Mouse (Mus musculus): Measurements from ENCODE around the gene Frmd4b. TPM values are rescaled to one million over a fixed set of nuclear protein-coding genes. Genes with fewer than 3 reads are reported as not detected.

Frmd4b gene
- polyA plus RNA-seq, 1 experiment from 2014 or later, result 13.7 TPM

- H3K9me3 ChIP-seq (ENCODE audit: control insufficient read depth, low read length), result no peaks in the 10 kb centered on the region
- no peaks in the 10 kb centered on the region for H3K27me3 ChIP-seq (ENCODE audit: control insufficient read depth, insufficient read depth, low read length)
- no peaks in the 10 kb centered on the region for H3K36me3 ChIP-seq (ENCODE audit: control insufficient read depth, insufficient read depth, low read length)
- H3K9ac ChIP-seq (ENCODE audit: low read depth, low read length), result no peak overlapping the region
- ATAC-seq (ENCODE audit: low FRiP score, low TSS enrichment), result no peak
- H3K4me1 ChIP-seq (ENCODE audit: control insufficient read depth, insufficient read depth, low read length), result peaks cover 7% of the 10 kb centered on the region
- WGBS, result 46% methylated on average over 4 of the region's 4 CpGs
- no peak overlapping the region for H3K4me3 ChIP-seq (ENCODE audit: low read length)
- H3K4me2 ChIP-seq (replicated peaks; ENCODE audit: low read depth, low read length), result no peak overlapping the region
- no peak overlapping the region for H3K27ac ChIP-seq (ENCODE audit: low read depth, low read length)
Observed at GRCm38 (mm10) chr6:97275760-97276159, 341.6 kb downstream of the Frmd4b start.

GRCm38 (mm10) chr6:97273777-97274176 is 343.6 kb downstream of the Frmd4b start:
- Histone ChIP-seq H3K9me3 (ENCODE audit: control insufficient read depth, low read length) (no peaks in the 10 kb centered on the region), H3K4me1 (ENCODE audit: control insufficient read depth, insufficient read depth, low read length) (peaks cover 7% of the 10 kb centered on the region), H3K4me2 (replicated peaks; ENCODE audit: low read depth, low read length) (no peak overlapping the region), H3K9ac (ENCODE audit: low read depth, low read length) (no peak overlapping the region), H3K36me3 (ENCODE audit: control insufficient read depth, insufficient read depth, low read length) (no peaks in the 10 kb centered on the region), H3K4me3 (ENCODE audit: low read length) (no peak overlapping the region), H3K27me3 (ENCODE audit: control insufficient read depth, insufficient read depth, low read length) (no peaks in the 10 kb centered on the region), H3K27ac (ENCODE audit: low read depth, low read length) (no peak overlapping the region)
- WGBS, result 82% methylated on average over 3 of the region's 3 CpGs
- ATAC-seq (ENCODE audit: low FRiP score, low TSS enrichment), result no peak

GRCm38 (mm10) chr6:97273058-97273710 is 344.2 kb downstream of the Frmd4b start:
- Histone ChIP-seq H3K27me3 (ENCODE audit: control insufficient read depth, insufficient read depth, low read length) (no peaks in the 10 kb centered on the region), H3K4me2 (replicated peaks; ENCODE audit: low read depth, low read length) (no peak overlapping the region), H3K9me3 (ENCODE audit: control insufficient read depth, low read length) (no peaks in the 10 kb centered on the region), H3K27ac (ENCODE audit: low read depth, low read length) (no peak overlapping the region), H3K36me3 (ENCODE audit: control insufficient read depth, insufficient read depth, low read length) (no peaks in the 10 kb centered on the region), H3K4me3 (ENCODE audit: low read length) (no peak overlapping the region), H3K4me1 (ENCODE audit: control insufficient read depth, insufficient read depth, low read length) (peaks cover 2% of the 10 kb centered on the region; the same call in 1 of the 2 replicates), H3K9ac (ENCODE audit: low read depth, low read length) (no peak overlapping the region)
- ATAC-seq (ENCODE audit: low FRiP score, low TSS enrichment), result no peak
- WGBS, result 75% methylated on average over 16 of the region's 16 CpGs

GRCm38 (mm10) chr6:97272349-97272748 is 345.0 kb downstream of the Frmd4b start:
- no peak for ATAC-seq (ENCODE audit: low FRiP score, low TSS enrichment)
- H3K27ac ChIP-seq (ENCODE audit: low read depth, low read length), result no peak overlapping the region
- H3K4me2 ChIP-seq (replicated peaks; ENCODE audit: low read depth, low read length), result no peak overlapping the region
- no peak overlapping the region for H3K4me3 ChIP-seq (ENCODE audit: low read length)
- H3K4me1 ChIP-seq (ENCODE audit: control insufficient read depth, insufficient read depth, low read length), result no peaks in the 10 kb centered on the region
- no peaks in the 10 kb centered on the region for H3K36me3 ChIP-seq (ENCODE audit: control insufficient read depth, insufficient read depth, low read length)
- WGBS, result 71% methylated on average over 2 of the region's 2 CpGs
- no peaks in the 10 kb centered on the region for H3K27me3 ChIP-seq (ENCODE audit: control insufficient read depth, insufficient read depth, low read length)
- H3K9ac ChIP-seq (ENCODE audit: low read depth, low read length), result no peak overlapping the region
- no peaks in the 10 kb centered on the region for H3K9me3 ChIP-seq (ENCODE audit: control insufficient read depth, low read length)

GRCm38 (mm10) chr6:97269596-97269995 is 347.7 kb downstream of the Frmd4b start:
- no peak overlapping the region for H3K9ac ChIP-seq (ENCODE audit: low read depth, low read length)
- H3K4me1 ChIP-seq (ENCODE audit: control insufficient read depth, insufficient read depth, low read length), result no peaks in the 10 kb centered on the region
- 80% methylated on average over 11 of the region's 11 CpGs for WGBS
- no peak overlapping the region for H3K4me2 ChIP-seq (replicated peaks; ENCODE audit: low read depth, low read length)
- no peak overlapping the region for H3K4me3 ChIP-seq (ENCODE audit: low read length)
- no peaks in the 10 kb centered on the region for H3K36me3 ChIP-seq (ENCODE audit: control insufficient read depth, insufficient read depth, low read length)
- no peaks in the 10 kb centered on the region for H3K9me3 ChIP-seq (ENCODE audit: control insufficient read depth, low read length)
- H3K27me3 ChIP-seq (ENCODE audit: control insufficient read depth, insufficient read depth, low read length), result no peaks in the 10 kb centered on the region
- ATAC-seq (ENCODE audit: low FRiP score, low TSS enrichment), result no peak
- no peak overlapping the region for H3K27ac ChIP-seq (ENCODE audit: low read depth, low read length)

GRCm38 (mm10) chr6:97267132-97267531 is 350.2 kb downstream of the Frmd4b start:
- H3K27ac ChIP-seq (ENCODE audit: low read depth, low read length), result no peak overlapping the region
- H3K4me3 ChIP-seq (ENCODE audit: low read length), result no peak overlapping the region
- no peaks in the 10 kb centered on the region for H3K4me1 ChIP-seq (ENCODE audit: control insufficient read depth, insufficient read depth, low read length)
- no peaks in the 10 kb centered on the region for H3K27me3 ChIP-seq (ENCODE audit: control insufficient read depth, insufficient read depth, low read length)
- no peak overlapping the region for H3K4me2 ChIP-seq (replicated peaks; ENCODE audit: low read depth, low read length)
- H3K9me3 ChIP-seq (ENCODE audit: control insufficient read depth, low read length), result no peaks in the 10 kb centered on the region
- H3K9ac ChIP-seq (ENCODE audit: low read depth, low read length), result no peak overlapping the region
- H3K36me3 ChIP-seq (ENCODE audit: control insufficient read depth, insufficient read depth, low read length), result no peaks in the 10 kb centered on the region
- WGBS, result 83% methylated on average over 2 of the region's 2 CpGs
- ATAC-seq (ENCODE audit: low FRiP score, low TSS enrichment), result no peak

GRCm38 (mm10) chr6:97266661-97267060 is 350.7 kb downstream of the Frmd4b start:
- no peaks in the 10 kb centered on the region for H3K27me3 ChIP-seq (ENCODE audit: control insufficient read depth, insufficient read depth, low read length)
- ATAC-seq (ENCODE audit: low FRiP score, low TSS enrichment), result no peak
- no peak overlapping the region for H3K4me2 ChIP-seq (replicated peaks; ENCODE audit: low read depth, low read length)
- WGBS, result 63% methylated on average over 4 of the region's 4 CpGs
- H3K9me3 ChIP-seq (ENCODE audit: control insufficient read depth, low read length), result no peaks in the 10 kb centered on the region
- no peak overlapping the region for H3K9ac ChIP-seq (ENCODE audit: low read depth, low read length)
- H3K36me3 ChIP-seq (ENCODE audit: control insufficient read depth, insufficient read depth, low read length), result no peaks in the 10 kb centered on the region
- no peaks in the 10 kb centered on the region for H3K4me1 ChIP-seq (ENCODE audit: control insufficient read depth, insufficient read depth, low read length)
- H3K27ac ChIP-seq (ENCODE audit: low read depth, low read length), result no peak overlapping the region
- H3K4me3 ChIP-seq (ENCODE audit: low read length), result no peak overlapping the region

- Histone ChIP-seq H3K27me3 (ENCODE audit: control insufficient read depth, insufficient read depth, low read length) (no peaks in the 10 kb centered on the region), H3K4me2 (replicated peaks; ENCODE audit: low read depth, low read length) (no peak overlapping the region), H3K36me3 (ENCODE audit: control insufficient read depth, insufficient read depth, low read length) (no peaks in the 10 kb centered on the region), H3K9ac (ENCODE audit: low read depth, low read length) (no peak overlapping the region), H3K4me1 (ENCODE audit: control insufficient read depth, insufficient read depth, low read length) (no peaks in the 10 kb centered on the region), H3K4me3 (ENCODE audit: low read length) (no peak overlapping the region), H3K9me3 (ENCODE audit: control insufficient read depth, low read length) (no peaks in the 10 kb centered on the region), H3K27ac (ENCODE audit: low read depth, low read length) (no peak overlapping the region)
- 70% methylated on average over 3 of the region's 3 CpGs for WGBS
- no peak for ATAC-seq (ENCODE audit: low FRiP score, low TSS enrichment)
Observed at GRCm38 (mm10) chr6:97265705-97266104, 351.6 kb downstream of the Frmd4b start.

- ATAC-seq (ENCODE audit: low FRiP score, low TSS enrichment), result no peak
- Histone ChIP-seq H3K27ac (ENCODE audit: low read depth, low read length) (no peak overlapping the region), H3K9ac (ENCODE audit: low read depth, low read length) (no peak overlapping the region), H3K4me3 (ENCODE audit: low read length) (no peak overlapping the region), H3K4me2 (replicated peaks; ENCODE audit: low read depth, low read length) (no peak overlapping the region), H3K4me1 (ENCODE audit: control insufficient read depth, insufficient read depth, low read length) (no peaks in the 10 kb centered on the region), H3K9me3 (ENCODE audit: control insufficient read depth, low read length) (no peaks in the 10 kb centered on the region), H3K36me3 (ENCODE audit: control insufficient read depth, insufficient read depth, low read length) (no peaks in the 10 kb centered on the region), H3K27me3 (ENCODE audit: control insufficient read depth, insufficient read depth, low read length) (no peaks in the 10 kb centered on the region)
- WGBS, result 50% methylated on average over 8 of the region's 8 CpGs
Observed at GRCm38 (mm10) chr6:97265240-97265639, 352.1 kb downstream of the Frmd4b start.

All from kidney, embryonic 14.5 days (tissue).